Mouse (Mus musculus): Measurements from ENCODE around the gene Dcaf7.
"Not testable (repeated sequence)": the region's sequence is repeated elsewhere in the genome, so short reads cannot be mapped to it uniquely, and the experiment has no call there.

Dcaf7 gene

DNA sequence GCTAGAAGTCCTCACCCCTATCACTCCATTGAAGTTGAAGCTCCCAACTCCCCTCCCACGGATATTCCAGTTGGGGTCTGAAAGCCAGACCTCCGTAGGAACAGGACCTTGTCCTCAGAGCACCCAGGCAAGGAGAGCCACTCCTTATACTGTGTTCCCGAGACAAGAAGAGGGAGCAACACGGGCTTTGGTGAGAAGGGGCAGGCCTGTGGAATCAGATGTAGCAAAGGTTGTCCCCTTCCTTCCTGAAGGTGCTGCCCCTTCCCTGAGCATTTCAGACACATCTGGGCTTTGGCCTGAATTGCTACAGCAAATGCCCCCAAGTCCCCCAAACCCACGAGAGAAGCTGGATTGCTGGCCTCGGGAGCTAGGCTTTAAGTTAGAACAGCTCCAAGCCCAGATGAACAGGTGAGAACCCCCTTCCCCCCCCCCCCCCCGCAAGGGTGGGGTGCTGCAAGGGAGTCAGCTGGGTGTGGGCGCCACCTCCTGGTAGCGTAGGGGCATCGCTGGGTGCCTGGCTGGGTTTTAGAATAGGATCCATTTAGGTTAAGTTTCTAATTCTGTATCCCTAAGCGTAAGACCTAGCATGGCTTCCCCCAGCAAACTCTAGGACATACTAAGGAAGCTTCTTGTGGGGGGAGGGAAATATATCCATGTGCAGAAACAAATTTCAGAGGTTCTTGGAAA is 10.1 kb upstream of the Dcaf7 start:
- POLR2A ChIA-PET, result interaction anchor here (0.6 to 3.1 kb wide), 23 partner anchors 8 to 529 kb away, joined by 3 to 34 read pairs (median 4); partner anchors contain the start of genes Dcaf7 (in 3 of the 4), Map3k3 (in 1 of the 4) and Tcam1 (in 1 of the 4)
- CTCF ChIA-PET, result interaction anchor here (0.5 to 2.8 kb wide), 57 partner anchors 8 to 844 kb away, joined by 3 to 46 read pairs (median 4); partner anchors contain the start of genes Dcaf7 (in 4 of the 4), Ace (in 1 of the 4), Cyb561 (in 1 of the 4) and Map3k3 (in 1 of the 4)

DNA sequence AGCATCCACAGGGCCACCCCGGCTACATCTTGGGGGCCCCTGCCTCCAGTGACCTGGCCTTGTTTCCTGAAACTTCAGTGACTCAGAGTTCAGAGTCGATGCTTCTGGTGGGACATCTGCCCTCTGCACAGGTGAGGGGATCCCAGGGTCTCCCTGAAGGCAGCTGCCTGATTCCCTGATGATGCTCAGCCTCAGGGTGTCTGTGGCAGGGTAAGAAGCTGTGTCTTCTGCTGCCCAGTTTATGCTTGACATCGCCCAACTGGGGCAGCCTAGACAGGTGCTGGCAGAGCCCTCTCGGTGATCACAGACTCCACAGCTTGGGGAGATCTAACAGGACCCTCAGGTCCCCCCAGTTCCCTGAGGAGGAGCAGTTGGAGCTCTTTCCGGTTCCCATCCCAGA is 9.1 kb upstream of the Dcaf7 start:
- POLR2A ChIA-PET, result interaction anchor here (0.8 to 3.1 kb wide), 15 partner anchors 7 to 473 kb away, joined by 3 to 34 read pairs (median 4); partner anchors contain the start of gene Dcaf7 (in 3 of the 4)

DNA sequence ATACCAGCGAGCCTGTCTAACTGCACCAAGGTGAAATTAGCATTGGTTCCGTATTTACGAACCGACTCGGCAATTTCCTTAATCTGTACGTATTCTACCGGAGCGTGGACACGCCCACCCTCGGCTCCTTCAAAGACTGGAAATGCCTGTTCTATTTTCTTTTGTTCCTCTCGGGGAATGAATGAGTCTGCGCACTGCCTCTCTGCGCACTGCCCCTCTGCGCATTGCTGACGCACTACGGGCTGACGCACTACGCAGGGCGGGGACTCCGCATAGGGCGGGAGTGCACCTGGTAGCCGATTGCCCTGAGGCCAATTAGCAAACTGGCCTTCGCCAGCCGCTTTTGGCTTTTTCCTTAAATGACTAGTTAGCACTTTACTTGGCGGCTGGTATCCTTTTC is 4.6 kb upstream of the Dcaf7 start:
- POLR2A ChIA-PET, CTCF ChIA-PET: not testable (repeated sequence)

More for the DNA sequence above, 9.1 kb upstream of the Dcaf7 start:
- CTCF ChIA-PET, result interaction anchor here (0.6 to 2.8 kb wide), 34 partner anchors 9 to 690 kb away, joined by 3 to 46 read pairs (median 4); partner anchors contain the start of genes Dcaf7 (in 4 of the 4), Cyb561 (in 1 of the 4) and Map3k3 (in 1 of the 4)

DNA sequence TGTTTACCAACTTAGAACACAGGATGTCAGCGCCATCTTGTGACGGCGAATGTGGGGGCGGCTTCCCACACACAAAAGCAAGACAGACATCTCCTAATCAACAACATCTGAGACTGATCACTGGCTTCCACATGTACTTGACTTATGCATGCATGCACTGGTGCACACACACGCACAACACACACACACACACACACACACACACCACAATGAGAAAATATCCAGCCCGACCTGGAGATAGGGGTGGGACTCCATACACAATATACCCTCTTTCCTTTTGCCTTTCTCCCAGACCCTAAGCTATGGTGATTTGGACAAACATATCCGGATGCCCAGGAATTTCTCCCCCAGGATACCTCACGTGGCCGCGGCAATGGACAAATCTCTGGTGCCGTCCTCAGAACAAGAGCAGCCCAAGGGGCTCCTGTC is 3.2 kb upstream of the Dcaf7 start:
- POLR2A ChIA-PET, result interaction anchor here in 3 of 4 experiments (0.6 to 1.7 kb wide), 14 partner anchors 12 to 160 kb away, joined by 3 to 5 read pairs (median 3); no protein-coding TSS in a partner anchor
- CTCF ChIA-PET, result interaction anchor here in 3 of 4 experiments (0.5 to 2.0 kb wide), 10 partner anchors 9 to 1373 kb away, joined by 3 to 7 read pairs (median 4); no protein-coding TSS in a partner anchor

DNA sequence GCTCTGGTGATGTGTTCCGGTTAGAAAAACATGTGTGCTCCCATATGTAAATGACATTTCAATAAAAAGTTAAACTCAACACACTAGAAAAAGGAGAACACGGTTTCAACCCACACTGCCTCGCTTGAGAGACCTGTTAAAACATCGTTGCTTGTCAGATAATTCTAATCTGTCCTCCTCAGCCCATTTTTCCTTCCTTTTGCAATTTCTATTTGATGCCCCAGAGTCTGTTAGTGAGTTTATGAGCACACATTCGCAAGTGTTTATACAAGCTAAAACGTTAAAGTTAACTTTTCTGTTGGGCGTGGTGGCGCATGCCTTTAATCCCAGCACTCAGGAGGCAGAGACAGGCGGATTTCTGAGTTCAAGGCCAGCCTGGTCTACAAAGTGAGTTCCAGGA is 1.7 kb upstream of the Dcaf7 start:
- POLR2A ChIA-PET, result interaction anchor here in 3 of 4 experiments (1.0 to 1.4 kb wide), 3 partner anchors 8 to 111 kb away, joined by 3 to 4 read pairs (median 4); no protein-coding TSS in a partner anchor
- CTCF ChIA-PET, result interaction anchor here in 2 of 4 experiments (0.6 to 2.0 kb wide), 4 partner anchors 11 to 931 kb away, joined by 3 to 7 read pairs (median 5); no protein-coding TSS in a partner anchor

DNA sequence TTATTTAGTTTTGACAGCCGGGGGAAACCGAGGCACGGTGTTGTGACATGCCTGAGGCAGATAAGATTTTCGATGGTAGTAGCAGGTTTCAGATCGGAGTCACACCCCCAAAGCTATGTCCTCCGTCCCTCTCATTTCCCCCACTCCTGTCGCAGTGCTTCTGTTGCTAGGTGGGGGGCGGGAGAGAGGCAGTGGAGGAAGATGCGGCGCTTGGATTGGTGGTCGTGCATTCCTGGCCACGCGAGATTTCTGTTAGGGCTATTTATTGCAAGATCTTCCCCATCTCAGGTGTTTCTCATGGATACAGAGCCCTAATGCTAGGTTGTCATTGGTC is 713 bp downstream of the Dcaf7 start:
- CTCF ChIA-PET, result interaction anchor here in 3 of 4 experiments (0.6 to 2.1 kb wide), 7 partner anchors 10 to 110 kb away, joined by 3 to 46 read pairs (median 4); partner anchors contain the start of gene Map3k3 (in 1 of the 3)

DNA sequence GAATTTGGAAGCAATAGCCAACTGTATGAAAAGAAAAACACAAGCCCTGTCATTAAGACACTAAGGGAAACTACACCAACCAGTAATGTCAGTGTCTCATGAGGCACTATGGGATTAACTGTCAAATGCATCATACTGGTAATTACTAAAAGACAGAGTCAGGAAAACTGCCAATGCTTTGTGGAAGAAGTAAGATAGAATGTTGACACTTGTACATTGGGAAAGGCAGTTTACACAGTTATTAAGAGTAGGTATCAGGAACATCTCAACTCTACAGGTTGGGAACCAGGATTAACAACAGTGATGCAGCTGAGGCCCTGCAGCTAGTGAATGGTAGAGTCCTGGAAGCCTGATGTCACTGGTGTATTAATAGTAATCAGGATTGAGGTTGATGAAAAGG is 7.7 kb downstream of the Dcaf7 start:
- POLR2A ChIA-PET, result interaction anchor here in 1 of 4 experiments (0.6 kb wide), 1 partner anchor 742 kb away, joined by 3 read pairs; no protein-coding TSS in a partner anchor
- CTCF ChIA-PET, result interaction anchor here in 1 of 4 experiments (0.9 kb wide), 1 partner anchor 18 kb away, joined by 3 read pairs; no protein-coding TSS in a partner anchor

More for the DNA sequence above, 713 bp downstream of the Dcaf7 start:
- POLR2A ChIA-PET, result interaction anchor here in 3 of 4 experiments (0.8 to 2.9 kb wide), 25 partner anchors 10 to 911 kb away, joined by 3 to 34 read pairs (median 6); partner anchors contain the start of genes Ccdc47 (in 2 of the 3), Ddx42 (in 2 of the 3), Map3k3 (in 2 of the 3) and Mettl2 (in 1 of the 3)

DNA sequence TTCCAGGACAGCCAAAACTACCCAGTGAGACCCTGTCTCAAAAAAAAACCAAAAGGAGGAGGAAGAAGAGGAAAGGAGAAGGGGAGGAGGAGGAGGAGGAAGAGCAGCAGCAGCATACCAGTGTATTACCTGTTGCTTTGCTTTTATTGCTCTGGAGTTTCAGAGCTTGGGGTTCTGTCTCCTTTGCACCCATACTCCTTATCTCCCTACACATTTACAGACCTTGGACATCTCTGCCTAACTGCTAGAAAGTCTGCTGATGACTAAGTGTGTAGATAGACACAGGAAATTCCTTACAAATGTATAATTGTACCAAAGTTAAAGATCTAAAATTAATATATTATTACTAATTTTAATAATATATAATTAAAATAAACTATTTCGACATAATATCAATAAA is 8.6 kb downstream of the Dcaf7 start:
- ChIA-PET CTCF (no interaction called here), POLR2A (interaction anchor here in 2 of 4 experiments (1.6 to 4.3 kb wide), 2 partner anchors 8 to 12 kb away, joined by 9 to 16 read pairs; partner anchors contain the start of gene Dcaf7 (in 1 of the 2))

DNA sequence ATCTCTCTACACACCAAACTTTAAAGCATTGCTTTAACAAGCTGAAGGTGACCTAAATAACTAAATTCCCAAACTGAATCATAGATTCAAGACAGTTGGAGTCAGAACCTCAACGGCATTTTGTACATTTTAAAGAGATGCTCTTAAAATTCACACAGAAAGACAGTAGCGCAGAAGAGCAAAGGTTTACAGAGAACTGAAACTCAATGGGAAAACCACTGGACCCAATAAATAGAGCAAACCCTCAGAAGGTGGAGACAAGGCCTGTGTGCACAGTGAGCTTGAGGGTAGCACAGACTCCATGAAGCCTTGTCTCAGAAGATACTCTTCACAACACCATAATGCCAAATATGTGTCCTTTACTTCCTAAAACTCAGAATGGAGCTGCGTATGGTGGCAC is 9.1 kb downstream of the Dcaf7 start:
- ChIA-PET POLR2A (interaction anchor here in 3 of 4 experiments (0.6 to 4.3 kb wide), 5 partner anchors 9 to 148 kb away, joined by 3 to 16 read pairs (median 6); partner anchors contain the start of genes Dcaf7 (in 3 of the 3) and Map3k3 (in 1 of the 3)), CTCF (interaction anchor here in 1 of 4 experiments (0.6 kb wide), 1 partner anchor 568 kb away, joined by 3 read pairs; no protein-coding TSS in a partner anchor)

DNA sequence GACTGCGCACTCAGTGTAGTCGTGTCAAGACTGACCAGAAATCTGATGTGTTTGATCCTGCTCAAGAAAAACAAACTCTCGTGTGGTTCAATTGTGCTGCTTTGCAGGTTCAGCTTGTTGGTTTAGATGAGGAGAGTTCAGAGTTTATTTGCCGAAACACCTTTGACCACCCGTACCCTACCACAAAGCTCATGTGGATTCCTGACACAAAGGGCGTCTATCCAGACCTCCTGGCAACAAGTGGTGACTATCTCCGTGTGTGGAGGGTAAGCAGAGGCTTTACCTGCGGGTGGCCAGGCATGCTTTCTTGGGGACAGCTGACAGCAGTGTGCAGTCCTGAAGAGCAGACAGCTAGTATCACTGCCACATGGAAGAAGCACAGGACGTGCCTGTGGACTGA is 9.9 kb downstream of the Dcaf7 start:
- CTCF ChIA-PET, result interaction anchor here in 2 of 4 experiments (0.6 to 1.0 kb wide), 2 partner anchors 37 to 568 kb away, joined by 3 read pairs; partner anchors contain the start of gene Map3k3 (in 1 of the 2)

DNA sequence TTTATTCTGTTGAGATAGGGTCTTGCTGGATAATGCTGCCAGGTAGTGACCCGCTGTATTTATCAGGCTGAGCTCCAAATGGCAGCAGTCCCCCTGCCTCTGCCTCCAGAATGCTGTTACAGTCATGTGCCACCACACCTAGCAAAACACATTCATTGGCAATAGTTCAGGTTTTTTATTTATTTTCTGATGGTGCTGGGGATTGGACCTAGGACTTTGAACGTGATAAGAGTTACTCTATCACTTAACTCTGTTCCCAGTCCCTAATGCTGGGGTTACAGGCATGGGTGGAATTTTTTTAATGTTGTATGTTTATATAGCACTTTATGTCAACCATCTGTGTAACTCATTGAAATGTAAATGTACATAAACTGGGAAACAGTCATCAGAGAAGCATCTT is 17.2 kb downstream of the Dcaf7 start:
- POLR2A ChIA-PET, result no interaction called here
- CTCF ChIA-PET, result interaction anchor here in 1 of 4 experiments (0.6 kb wide), 1 partner anchor 89 kb away, joined by 9 read pairs; no protein-coding TSS in a partner anchor

More for the DNA sequence above, 9.9 kb downstream of the Dcaf7 start:
- POLR2A ChIA-PET, result interaction anchor here (0.5 to 4.3 kb wide), 9 partner anchors 10 to 147 kb away, joined by 3 to 16 read pairs (median 5); partner anchors contain the start of genes Dcaf7 (in 3 of the 4) and Map3k3 (in 2 of the 4)

DNA sequence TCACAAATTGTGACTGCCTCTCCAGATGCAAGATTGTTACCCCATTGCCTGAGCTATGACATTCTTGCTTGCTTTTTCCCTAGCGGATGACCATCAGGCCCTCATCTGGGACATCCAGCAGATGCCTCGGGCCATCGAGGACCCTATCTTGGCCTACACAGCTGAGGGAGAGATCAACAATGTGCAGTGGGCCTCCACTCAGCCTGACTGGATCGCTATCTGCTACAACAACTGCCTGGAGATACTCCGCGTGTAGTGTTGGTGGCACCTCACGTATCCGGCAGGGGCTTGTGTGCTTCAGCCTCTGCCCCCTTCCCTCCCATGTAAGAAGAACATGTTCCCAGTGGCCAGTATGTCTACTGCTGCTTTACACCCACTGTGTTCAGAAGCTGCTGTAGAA is 17.9 kb downstream of the Dcaf7 start:
- ChIA-PET CTCF (interaction anchor here in 1 of 4 experiments (0.6 kb wide), 1 partner anchor 27 kb away, joined by 3 read pairs; no protein-coding TSS in a partner anchor), POLR2A (no interaction called here)

DNA sequence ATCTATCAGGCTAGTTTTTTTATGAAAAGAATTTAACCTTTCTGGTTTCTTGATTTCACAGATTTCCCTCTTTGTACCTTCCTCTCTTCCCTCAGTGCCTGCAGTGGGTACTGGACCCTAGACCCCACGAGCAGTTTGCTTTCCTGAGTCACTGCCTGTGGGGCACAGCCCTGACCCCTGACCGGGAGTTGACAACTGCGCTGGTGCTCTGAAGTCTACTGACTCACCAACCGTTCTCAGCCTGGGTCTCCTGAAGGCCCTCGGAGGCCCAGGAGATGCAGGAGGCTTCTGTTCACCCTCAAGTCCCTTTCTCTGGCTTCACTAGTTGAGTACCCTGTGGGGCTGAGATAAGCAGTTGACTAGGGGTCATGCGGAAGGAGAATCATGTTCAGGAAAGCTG is 18.7 kb downstream of the Dcaf7 start:
- ChIA-PET POLR2A (interaction anchor here in 2 of 4 experiments (0.9 to 2.2 kb wide), 2 partner anchors 17 to 19 kb away, joined by 4 to 8 read pairs; partner anchors contain the start of gene Dcaf7 (in 1 of the 2)), CTCF (no interaction called here)

DNA sequence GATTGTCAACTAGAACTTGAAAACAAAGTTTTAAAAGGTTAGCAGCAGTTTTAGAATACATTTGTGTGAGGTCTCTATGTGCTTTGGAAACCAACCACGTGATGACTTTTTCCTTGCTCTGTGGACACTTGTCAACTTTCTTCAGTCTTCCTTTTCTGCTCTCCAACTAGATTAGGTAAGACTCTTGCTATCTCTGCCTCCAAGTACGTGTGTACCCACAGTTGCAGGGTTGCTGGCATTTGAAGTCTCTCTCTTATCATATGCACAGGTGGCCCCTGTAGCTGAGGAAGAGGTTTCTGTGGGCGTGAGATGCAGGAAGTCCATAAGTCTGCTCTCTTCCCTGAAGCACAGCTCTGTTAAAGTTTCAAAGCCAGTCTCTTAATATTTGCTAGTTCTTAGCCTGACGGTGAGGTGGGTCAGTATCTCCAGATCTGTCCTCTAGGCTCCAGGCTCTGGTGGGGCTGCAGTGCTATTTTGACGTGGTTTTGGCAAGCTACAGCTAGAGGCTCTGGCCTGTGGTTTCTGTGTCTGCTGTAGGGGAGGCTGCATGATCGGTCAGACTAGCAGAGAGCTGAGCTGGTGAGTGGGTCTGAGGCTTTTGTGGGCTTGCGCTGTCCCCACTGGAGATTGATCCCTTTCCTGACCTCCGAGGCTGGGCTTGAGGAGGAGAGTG is 20.3 kb downstream of the Dcaf7 start:
- POLR2A ChIA-PET, result interaction anchor here (0.5 to 2.2 kb wide), 5 partner anchors 11 to 467 kb away, joined by 3 to 9 read pairs (median 3); partner anchors contain the start of genes Dcaf7 (in 1 of the 4) and Map3k3 (in 1 of the 4)
- CTCF ChIA-PET, result interaction anchor here in 3 of 4 experiments (0.6 to 1.2 kb wide), 3 partner anchors 27 to 813 kb away, joined by 3 to 8 read pairs (median 4); partner anchors contain the start of gene Map3k3 (in 1 of the 3)

DNA sequence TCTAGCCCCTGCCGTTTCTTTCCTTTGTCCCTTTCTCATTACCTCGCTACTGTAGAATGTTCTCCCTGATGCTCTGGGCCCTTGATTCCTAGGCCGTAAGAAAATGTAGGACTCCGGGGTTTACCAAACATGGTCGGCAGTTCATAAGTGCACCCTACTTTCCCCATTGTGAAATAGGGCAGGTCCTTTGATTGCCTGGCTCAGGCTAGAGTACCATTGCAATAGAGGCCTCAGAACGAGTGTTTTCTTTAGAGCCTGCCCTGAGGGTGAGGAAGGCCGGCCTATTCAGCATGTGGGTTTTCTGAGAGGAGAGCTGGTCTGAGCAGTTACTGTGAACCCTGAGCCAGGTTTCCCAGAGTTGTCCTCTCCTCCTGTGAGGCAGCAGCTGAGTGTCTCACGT is 21.3 kb downstream of the Dcaf7 start:
- ChIA-PET CTCF (no interaction called here), POLR2A (interaction anchor here in 1 of 4 experiments (1.4 to 2.1 kb wide), 2 partner anchors 12 to 24 kb away, joined by 3 to 9 read pairs; no protein-coding TSS in a partner anchor)

DNA sequence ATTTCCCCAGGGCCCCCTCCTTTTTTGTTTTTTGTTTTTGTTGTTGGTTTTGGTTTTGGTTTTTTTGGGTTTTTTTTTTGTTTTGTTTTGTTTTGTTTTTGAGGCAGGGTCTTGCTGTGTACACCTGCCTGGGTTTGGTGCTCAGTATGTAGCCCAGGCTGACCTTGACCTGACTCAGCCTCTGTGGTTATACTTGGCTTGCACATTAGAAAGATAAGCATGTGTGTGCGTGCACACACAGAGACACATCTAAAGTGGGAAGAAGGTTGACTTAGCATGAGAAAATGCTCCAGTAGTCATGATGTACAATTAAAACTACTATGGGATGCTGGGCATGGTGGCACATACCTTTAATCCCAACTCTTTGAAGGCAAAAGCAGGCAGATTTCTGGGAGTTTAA is 23.9 kb downstream of the Dcaf7 start:
- ChIA-PET POLR2A (interaction anchor here in 1 of 4 experiments (1.5 kb wide), 1 partner anchor 22 kb away, joined by 3 read pairs; no protein-coding TSS in a partner anchor), CTCF (no interaction called here)

DNA sequence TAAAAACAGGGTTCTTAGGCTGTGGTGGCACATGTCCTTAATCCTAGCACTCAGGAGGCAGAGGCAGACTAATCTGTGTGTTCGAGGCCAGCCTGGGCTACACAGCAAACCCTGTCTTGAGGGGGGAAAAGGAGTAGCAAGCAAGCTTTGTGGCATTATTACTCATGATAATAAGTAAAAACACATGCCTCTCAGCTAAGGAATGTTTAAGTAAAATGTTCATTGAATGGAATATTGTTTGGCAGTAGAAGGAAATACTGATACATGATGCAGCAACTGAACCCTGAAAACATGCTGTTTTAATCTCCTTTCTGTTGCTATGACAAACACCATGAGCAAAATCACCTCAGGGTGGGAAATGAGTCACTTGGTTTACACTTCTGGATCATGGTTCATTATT is 24.6 kb downstream of the Dcaf7 start:
- ChIA-PET CTCF (no interaction called here), POLR2A (interaction anchor here in 2 of 4 experiments (0.6 to 1.5 kb wide), 4 partner anchors 9 to 440 kb away, joined by 3 read pairs; no protein-coding TSS in a partner anchor)

DNA sequence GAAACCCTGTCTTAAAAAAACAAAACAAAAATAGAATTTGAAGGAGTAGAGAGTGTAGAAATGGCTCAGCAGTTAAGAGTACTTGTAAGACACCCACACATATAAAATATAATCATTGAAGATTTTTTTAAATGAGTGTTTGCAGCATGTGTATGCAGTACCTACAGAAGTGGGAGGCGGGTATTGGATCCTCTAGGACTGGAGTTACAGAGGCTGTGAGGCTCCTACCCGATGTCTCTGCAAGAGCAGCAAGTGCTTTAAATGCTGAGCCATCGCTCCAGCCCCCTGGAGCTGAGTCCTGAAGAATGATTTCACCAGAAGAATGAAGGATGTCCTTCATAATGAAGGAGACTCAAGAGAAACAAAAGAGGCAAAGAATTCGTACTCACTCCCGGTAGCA is 27.1 kb downstream of the Dcaf7 start:
- ChIA-PET POLR2A (interaction anchor here in 2 of 4 experiments (0.6 to 2.6 kb wide), 7 partner anchors 22 to 298 kb away, joined by 3 to 12 read pairs (median 4); partner anchors contain the start of genes Dcaf7 (in 1 of the 2) and Map3k3 (in 1 of the 2)), CTCF (interaction anchor here in 1 of 4 experiments (0.6 kb wide), 1 partner anchor 27 kb away, joined by 12 read pairs; no protein-coding TSS in a partner anchor)

Data from embryonic stem cell, embryonic (primary cell).